Mouse (Mus musculus) ovary, postnatal 10 days (tissue): ENCODE results near the gene Cmtr1.
"Not testable (repeated sequence)": the region's sequence is repeated elsewhere in the genome, so short reads cannot be mapped to it uniquely, and the experiment has no call there.

Source experiments
- DNase-seq: peaks from one replicate; pipeline ENCODE4 v3.0.0; 2022; ENCODE audit warnings: low spot score

The Cmtr1 gene

GRCm38 (mm10) chr17:29706981-29707545 is 46.7 kb downstream of the Cmtr1 start:
- no peak for DNase-seq

- DNase-seq, result no peak
Measured at GRCm38 (mm10) chr17:29708783-29709182, 48.4 kb downstream of the Cmtr1 start.

DNA sequence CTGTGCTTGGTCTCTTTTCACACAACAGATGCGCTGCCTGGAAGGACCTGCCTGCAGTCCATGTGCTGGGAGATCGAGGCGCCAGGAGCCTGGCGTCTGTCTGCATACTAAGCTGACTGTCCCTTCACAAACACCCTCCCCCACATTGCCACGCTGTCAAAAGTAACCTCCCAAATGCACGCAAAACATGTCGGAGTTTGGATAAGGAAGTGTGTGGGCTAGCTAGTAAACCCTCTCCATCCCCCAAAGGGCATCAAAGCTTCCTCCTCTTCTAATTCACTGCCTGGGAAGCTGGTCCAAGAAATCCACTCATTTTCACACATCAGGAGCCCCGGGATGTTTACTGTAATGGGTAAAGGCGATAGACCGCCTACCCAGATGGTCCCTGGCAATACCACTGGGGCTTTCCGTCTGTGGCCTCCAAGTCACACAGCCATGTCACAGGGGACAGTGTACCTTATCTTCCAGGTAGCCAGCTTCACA is 50.2 kb downstream of the Cmtr1 start:
- no peak for DNase-seq

DNA sequence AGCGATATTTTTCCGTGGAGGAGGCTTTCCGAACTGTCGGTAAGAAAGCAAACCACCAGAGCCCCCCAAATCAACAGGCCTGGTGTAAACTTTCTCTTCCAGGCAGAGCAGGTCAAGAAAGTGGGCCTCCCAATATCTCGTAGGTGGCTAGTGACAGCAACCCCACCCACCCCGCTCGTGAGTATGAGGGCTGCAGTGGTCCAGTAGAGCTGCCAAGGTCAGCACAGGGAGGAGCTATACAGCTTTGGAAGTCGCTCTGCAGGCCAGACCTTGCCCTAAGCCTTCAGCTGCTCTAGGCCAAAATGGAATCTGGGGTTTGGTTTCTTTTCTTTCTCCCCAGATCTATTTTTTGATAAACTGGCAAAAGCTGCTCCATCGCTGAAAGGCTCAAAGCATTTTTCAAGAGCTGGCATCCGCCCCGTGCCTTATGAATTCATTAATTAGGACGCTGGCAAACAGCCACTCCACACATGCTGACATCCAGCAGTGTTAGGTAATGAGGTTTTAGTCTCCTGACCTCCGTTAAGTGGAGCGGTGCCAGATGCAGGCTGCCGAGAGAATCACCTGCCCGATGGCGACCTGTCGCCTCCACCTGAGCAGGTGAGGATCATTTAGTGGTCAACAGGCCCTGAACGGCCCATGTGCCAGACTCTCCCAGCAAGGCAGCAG is 50.8 kb downstream of the Cmtr1 start:
- DNase-seq, result no peak

- no peak for DNase-seq
Measured at GRCm38 (mm10) chr17:29711745-29712431, 51.5 kb downstream of the Cmtr1 start.

- no peak for DNase-seq
Measured at GRCm38 (mm10) chr17:29712565-29712964, 52.2 kb downstream of the Cmtr1 start.

- not testable (repeated sequence) for DNase-seq
Measured at GRCm38 (mm10) chr17:29713734-29714133, 53.3 kb downstream of the Cmtr1 start.

GRCm38 (mm10) chr17:29716732-29717445 is 56.5 kb downstream of the Cmtr1 start, which contains the start of gene Ccdc167:
TSS of gene Ccdc167 (minus strand) at chr17:29717044.
- peak; percentile 97 for DNase-seq

- no peak for DNase-seq
Measured at GRCm38 (mm10) chr17:29718660-29719059, 58.3 kb downstream of the Cmtr1 start.

DNA sequence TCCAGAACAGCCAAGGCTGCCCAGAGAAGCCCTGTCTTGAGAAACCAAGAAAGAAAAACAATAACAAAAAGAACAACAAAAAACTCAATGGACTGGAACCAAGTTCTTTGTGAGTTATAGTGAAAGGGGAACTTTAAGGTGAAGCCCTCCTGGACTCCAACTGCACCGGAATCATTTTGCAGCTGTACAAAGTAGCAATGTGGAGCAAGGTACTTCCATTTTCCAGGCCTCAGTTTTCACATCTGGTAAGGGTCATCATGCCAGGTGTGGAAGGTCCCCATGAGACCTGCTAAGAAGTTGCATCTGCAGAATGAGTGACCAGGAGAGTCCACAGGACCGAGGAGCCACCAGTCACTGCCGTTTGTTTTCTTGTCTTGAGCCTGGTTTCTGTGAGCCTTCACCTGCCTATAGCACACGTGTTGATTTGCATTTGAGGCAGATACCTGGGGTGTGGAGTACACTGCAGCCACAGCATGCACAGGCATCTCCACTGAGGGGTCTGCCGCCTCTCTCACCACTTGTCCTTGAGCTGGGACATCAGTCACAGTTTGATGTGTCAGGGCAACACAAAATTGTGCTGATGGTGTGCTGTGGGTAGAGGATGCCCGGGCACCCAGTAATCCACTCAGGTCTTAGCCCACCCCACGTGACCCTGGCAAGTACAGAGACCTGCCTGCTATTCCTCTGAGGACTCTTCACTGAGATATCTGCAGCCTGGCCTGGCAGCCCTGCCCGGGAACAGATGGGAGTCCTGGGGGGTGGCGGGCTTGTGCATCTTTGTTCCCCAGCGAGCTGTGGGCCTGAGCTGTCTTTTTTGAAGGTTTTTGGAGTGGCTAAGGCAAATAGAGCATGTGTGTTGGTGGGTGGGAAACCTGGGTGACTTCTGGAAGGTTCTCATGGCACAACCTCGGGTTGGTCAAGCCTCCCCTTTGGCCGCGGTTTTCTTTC is 59.5 kb downstream of the Cmtr1 start:
- DNase-seq, result no peak

DNA sequence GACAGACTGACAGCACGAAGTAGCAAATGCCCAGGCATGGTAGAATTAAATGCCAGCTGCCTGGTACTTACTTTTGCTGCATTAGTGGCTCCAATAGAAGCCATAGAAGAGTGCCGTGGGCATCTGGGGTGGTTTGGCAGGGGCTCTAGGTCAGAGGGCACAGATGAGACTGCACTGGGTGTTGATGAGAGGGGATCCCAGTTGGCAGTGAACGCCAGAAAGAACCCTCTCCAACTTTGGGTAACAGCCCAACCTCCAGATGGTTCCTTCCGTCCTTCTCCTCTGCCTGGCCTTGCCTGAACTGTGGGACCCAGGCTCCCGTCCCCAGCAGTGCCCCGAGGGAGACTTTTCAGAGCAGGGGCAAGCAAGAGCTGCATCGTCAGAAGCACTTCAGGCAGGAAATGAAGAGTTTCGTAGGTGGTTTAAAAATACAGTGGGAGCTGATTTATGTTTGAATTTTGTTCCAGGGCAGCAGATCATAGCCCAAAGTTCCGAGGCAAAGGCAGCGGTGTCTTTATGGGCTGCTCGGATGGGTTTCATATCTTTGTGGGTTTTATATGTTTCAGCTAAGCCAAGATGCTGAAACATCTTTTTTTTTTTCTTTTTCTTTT is 60.5 kb downstream of the Cmtr1 start:
- DNase-seq, result no peak

GRCm38 (mm10) chr17:29724610-29725009 is 64.2 kb downstream of the Cmtr1 start:
- no peak for DNase-seq

- no peak for DNase-seq
Measured at GRCm38 (mm10) chr17:29725027-29725620, 64.7 kb downstream of the Cmtr1 start.

- no peak for DNase-seq
Measured at GRCm38 (mm10) chr17:29728082-29728481, 67.7 kb downstream of the Cmtr1 start.

GRCm38 (mm10) chr17:29730510-29731265 is 70.3 kb downstream of the Cmtr1 start:
- DNase-seq, result no peak

- DNase-seq, result no peak
Measured at GRCm38 (mm10) chr17:29731266-29731952, 71.0 kb downstream of the Cmtr1 start.

GRCm38 (mm10) chr17:29731953-29732325 is 71.5 kb downstream of the Cmtr1 start:
- DNase-seq, result no peak

DNA sequence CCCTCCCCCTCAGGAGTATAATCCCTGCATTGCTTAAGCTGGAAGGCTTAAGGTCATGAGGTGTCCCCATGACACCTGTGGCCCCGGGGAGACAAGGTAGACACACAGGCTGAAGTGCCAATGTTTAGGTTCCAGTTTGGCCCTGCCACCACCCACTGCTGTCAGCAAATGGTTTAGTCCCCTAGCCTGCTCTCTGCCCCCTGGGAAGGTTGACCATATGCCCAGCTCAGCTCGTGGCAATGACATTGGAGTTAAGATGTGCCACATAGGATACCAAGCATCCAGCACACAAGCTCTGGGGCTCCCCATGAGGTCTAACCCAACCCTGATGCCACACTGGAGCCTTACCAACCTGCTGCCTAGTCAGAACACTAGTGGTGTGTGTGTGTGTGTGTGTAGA is 72.1 kb downstream of the Cmtr1 start:
- DNase-seq, result no peak

DNA sequence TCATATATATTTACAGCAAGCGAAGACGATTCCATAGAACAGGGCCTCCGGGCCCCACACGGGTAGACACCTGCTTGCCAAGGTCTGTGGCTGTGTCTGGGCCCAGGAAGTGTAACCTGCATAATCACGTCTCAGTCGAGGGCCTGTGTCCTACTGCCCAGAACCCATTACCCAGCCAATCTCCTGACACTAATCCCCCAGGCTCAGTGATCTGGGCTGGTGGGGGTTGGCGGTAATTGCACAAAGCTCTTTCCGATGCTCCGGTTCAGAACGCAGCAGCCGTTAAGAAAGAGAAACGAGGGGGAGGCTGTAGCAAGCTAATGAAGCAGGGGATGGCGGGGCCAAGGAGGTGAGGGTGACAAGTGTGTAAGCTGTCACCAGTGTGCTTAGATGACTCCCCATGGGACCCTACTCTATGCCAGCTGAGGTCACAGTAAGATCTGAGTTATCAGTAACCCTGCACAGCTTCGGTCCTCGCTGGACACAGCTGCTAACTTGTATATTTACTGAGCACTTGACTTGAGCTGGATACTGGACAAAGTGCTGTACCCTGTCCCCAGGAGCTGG is 76.1 kb downstream of the Cmtr1 start:
- no peak for DNase-seq
